Mouse (Mus musculus) spleen, postnatal 10 days (tissue): ENCODE measurements around the gene Spindoc.
"Not testable (repeated sequence)": the region's sequence is repeated elsewhere in the genome, so short reads cannot be mapped to it uniquely, and the experiment has no call there.

Experiments used
- DNase-seq, 2 experiments: peaks; one replicate each; pipeline ENCODE4 v3.0.0; 2021 to 2022; ENCODE audit warnings: low spot score in 2 of 2

Spindoc gene

GRCm38 (mm10) chr19:7400635-7401034, 17.8 kb upstream of the Spindoc start:
- no peak for DNase-seq

DNA sequence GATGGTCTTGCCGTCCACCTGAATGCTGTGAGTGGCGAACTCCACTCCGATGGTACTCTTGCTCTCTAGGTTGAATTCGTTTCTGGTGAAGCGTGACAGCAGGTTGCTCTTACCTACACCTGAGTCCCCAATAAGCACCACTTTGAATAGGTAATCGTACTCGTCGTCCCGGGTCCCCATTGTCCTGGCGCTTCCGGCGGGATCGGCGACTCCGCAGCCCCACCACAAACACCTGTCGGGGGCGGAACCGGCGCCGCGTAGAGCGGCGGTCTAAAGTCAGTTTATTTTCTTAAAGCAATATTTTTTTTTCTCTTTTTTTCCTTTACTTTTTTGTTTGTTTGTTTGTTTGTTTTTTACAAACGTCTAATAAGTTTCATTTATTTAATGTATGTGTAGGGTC, 16.1 kb upstream of the Spindoc start:
- not testable (repeated sequence) for DNase-seq

- not testable (repeated sequence) for DNase-seq
Observed at GRCm38 (mm10) chr19:7396867-7397826, 14.4 kb upstream of the Spindoc start.

DNA sequence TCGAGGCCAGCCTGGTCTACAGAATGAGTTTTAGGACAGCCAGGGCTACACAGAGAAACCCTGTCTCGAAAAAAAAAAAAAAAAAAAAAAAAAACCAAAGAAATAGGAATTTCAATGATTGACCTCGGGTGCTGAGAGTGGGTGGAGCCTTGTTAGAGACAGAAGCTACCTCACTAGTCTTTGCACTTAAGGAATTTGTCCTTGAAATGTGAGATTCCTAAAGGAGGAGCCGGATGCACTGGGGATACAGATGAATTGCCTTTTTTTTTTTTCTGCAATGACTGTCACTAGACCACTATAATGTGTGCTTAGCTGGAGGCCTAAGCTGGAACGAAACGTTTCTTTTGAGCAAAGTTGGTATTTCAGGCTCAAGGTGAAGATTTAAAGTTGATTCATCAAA, 5.7 kb upstream of the Spindoc start:
- DNase-seq, result no peak

GRCm38 (mm10) chr19:7386042-7386441, 3.2 kb upstream of the Spindoc start:
- DNase-seq, result no peak

GRCm38 (mm10) chr19:7382248-7382902, 419 bp downstream of the Spindoc start:
- DNase-seq, result peak in 1 of 2 experiments; percentile 60

DNA sequence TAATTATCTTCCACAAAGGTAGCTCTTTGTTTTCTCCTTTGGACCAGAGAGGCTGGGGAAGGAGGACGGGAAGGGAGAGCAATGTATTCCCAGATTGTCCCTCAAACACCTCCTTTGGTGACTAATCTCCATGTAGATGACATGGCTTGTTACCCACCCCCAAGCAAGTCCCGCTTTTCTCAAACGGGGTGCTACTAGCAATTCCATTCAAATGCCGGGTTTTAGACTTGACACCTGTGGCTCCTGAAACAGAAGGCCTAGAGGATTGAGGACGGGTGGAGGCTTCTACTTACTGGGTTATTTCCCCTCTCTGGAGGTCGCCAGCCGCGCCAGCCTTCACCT, 917 bp downstream of the Spindoc start:
- no peak for DNase-seq

GRCm38 (mm10) chr19:7377639-7378038, 5.2 kb downstream of the Spindoc start:
- no peak for DNase-seq

- no peak for DNase-seq
Observed at GRCm38 (mm10) chr19:7374491-7374890, 8.3 kb downstream of the Spindoc start.

DNA sequence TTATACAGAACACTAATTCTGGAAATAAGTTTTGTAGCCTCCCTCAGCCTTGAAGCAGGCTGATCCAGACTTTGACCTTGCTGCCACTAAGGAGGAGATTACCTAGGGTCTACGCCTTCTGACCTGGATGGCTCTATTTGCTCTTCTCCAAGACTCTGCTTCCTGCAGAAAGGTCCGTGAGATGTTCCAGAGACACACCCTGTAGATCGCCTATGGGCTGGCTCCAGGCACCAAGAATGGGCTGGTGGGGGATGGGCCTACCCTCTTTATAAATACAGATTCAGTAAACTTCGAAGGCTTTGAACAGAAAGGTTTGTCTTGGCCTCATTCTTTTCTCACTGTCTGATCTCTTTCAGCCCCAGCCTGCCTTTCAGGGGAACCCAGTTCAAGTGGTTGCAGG, 13.3 kb downstream of the Spindoc start:
- not testable (repeated sequence) for DNase-seq

DNA sequence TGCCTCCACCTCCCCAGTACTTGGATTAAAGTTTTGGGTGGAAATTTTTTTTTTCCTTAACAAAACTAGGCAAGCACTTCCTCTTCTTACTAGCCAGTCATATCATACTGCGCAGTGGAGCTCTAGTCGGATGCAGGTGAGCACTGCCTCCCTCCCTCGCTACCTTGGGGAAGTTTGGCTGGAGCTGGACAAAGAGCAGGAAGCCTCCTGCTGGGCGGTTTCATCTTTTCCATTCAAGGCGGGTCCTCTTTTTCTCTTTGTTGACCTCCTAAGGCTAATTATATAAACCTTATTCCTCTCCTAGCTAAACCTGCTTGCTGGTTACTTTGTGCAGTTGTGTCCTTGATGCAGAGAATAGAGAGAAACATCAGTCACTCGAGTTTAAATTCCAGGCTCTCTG, 29.2 kb downstream of the Spindoc start:
- no peak for DNase-seq

DNA sequence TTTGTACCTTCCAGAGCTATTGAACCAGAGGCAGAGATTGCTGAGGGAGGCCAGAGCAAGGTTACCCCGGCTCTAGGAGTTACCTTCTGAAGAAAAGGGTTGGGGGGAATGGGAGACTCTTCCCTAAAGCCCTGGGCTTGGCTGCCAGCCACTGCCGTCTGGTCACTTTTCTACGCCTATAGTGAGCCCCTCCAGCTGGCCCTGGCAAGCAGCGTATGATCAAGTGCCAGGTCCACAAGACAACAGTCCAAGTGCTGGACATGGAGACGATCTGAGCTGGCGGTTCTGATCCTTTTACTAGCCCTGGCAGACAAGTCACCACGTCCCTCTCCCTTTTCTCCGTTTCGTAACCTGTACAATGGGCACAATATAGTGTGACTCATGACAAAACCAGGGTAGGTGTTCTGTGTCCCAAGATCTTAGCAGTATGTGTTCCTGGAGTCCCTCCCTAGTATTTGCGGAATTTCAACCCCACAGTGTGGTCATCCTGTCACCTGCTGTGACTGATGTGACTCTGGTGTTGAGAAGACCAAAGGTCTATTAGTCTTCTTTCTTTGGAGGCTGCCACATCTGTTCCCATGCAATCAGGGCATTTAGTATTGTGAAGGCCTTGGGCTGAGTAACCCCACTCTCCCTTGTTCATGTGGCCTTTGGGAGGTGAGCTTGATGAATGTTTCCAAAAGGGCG, 29.8 kb downstream of the Spindoc start:
- DNase-seq, result no peak

DNA sequence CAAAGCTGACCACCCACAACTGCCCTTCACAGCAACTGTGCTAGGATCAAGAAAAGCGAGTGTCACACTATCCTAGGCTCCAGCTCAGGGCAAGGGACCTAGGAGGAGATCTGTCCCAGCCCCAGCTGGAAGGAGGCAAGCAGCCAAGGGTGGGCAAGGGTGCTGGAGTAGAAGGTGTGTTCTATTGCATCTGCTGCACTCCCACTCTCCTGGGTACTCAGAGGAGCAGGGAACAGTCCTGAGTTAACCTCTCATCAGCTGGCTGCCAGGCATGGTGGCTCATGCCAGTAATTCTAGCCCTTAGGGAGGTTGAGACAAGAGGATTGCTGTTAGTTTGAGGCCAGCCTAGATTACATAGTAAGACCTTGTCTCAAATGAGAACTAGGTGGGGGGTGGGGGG, 32.8 kb downstream of the Spindoc start:
- DNase-seq, result no peak

DNA sequence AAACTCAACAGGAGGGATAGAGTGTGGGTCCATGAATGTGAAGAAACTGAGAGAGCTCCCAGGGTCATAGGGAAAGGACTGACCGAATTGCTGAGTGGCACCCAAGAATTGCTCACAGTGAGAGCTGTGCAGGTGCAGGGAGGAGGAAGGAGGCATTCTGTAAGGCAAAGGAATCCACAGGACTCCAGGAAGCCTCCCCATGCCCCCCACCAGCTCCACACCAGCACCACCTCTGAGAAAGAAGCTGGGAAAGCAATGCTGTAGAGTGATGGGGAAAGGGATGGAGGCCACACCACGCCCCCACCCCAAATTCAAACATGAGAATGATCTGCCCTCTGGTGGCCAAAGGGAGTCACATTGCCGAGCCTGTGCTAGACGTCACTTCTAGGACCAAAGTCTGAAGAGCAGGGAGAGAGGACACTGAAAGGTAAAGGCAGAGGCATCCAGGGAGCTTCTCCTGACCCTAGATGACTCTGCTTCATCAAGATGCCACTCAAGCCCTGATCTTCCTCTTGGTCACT, 37.5 kb downstream of the Spindoc start:
- peak; percentile 12 to 26 for DNase-seq

DNA sequence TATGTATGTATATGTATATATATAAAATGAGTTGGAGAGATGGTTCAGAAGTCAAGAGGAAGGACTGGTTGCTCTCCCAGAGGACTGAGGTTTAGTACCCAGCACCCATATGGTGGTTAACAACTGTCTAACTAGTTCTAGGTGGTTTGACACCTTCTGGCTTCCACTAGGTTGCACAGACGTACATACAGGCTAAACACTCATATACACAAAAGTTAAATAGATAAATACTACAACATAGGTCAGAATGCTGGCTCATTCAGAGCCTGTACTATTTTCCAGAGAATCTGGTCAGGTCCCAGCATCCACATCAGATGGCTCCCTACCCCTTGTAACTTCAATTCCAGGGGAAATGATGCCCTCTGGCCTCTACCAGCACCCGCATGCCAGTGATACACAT, 40.1 kb downstream of the Spindoc start:
- DNase-seq, result no peak

DNA sequence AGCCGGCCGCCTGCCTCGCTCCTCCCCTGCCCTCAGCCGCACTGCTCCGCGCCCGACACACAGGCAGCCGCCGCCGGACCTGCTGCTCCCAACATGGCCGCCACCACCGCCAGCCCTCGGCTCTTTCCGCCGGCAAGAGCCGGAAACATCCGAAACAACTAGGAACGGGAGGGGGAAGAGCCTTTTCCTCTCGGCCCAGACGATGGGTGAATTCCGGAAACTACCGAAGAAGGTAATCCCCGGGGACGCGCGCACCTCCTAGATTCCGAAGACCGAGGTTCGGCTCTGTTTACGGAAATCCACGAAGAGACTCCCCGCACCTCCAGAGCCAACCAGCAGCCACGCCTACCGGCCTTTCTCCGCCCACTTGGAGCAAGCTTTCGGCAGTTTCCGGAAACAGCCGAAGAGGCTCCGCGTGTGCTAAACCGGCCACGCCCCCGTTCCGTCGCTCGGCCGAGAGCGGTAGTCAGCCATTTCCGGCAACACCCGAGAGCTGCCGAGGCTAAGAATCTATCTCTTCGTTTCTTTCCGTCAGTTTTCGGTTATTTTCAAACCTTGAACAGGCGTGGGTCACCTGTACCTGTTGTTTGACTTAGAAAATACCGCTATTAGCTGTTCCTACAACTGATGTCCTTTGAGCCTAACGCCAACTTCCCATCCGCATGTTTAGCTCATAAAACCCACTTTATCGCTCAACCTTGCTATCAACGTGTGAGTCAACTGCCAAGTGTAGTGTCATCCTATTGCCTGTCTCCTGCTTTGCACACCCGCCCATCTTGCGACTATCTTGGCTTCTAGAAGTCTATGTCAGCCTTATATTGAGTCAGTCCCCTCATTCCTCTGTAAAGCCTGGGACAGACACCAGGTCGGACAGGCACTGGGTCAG, 41.0 kb downstream of the Spindoc start, which contains the start of gene Mark2:
Gene Mark2, minus strand, starts transcription at position 349 of the 886 bp plus-strand sequence.
- DNase-seq, result peak; percentile 98 to 100

GRCm38 (mm10) chr19:7340780-7341475, 41.9 kb downstream of the Spindoc start:
- DNase-seq, result peak in 1 of 2 experiments; percentile 48

DNA sequence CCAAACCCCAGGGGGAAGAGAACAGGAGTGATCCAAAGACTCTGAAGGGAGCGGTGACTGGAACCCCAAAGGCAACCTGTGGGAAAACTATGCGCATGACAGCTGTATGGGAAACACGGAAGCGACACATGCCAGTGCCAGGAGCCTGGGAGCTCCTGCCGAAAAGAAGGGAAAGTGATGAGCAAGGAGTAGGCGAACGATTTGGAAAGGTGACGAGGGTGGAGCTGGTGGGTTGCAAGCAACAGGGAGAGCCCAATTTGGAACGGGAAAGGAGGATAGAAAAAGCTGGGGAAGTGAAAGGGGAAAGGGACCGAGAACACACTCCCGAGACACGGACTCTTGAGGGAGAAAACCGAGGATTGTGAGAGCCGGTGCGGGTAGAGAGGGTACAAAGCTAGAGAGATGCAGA, 42.4 kb downstream of the Spindoc start:
- peak; percentile 16 to 38 for DNase-seq

DNA sequence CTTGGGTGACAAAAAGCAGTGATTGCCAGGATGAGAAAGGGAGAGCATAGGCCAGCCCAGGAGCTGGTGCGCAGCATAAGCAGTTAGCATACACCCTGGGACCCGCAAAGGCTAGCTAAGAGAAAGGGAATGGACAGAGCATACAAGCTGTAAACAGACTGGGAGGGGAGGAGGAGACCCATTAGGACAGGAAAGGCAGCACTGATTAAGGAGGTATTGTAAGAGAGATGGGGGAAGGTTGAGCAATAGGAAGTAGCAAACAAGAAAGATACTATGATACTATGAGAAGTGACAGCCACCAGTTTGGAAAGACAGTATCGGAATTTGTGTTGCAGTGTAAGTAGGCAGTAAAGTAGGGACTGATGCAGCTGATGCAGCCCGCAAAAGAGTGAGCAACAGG, 42.9 kb downstream of the Spindoc start:
- no peak for DNase-seq

GRCm38 (mm10) chr19:7339026-7339425, 43.8 kb downstream of the Spindoc start:
- DNase-seq, result peak in 1 of 2 experiments; percentile 26
